Mouse (Mus musculus): ENCODE data around the gene 2900026A02Rik.

DNA sequence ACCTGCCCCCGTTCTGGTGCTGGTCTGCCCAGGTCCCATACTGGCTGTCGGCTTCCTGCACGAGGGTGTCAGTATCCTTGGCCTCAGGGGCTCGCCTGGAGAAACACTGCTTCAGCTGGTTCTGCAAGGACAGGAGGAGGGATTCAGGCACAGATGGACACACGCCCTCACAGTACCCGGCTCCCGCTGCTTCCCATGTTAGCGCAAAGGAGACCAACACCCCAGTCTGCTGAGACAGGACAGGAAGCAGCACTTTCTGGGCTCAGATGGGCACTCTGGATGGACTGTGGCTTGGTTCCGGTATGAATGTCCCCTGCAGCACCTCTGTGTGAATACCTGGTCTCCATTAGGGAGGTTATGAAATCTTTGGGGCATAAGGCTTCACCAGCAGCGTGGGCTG lies 119.6 kb downstream of the 2900026A02Rik start:
- TF ChIP-seq POLR2A (IDR thresholded peaks at IDR 0.05; ENCODE audit: insufficient read length, low read depth) (no peak), USF1 (IDR thresholded peaks at IDR 0.05; ENCODE audit: low read depth) (no peak)

Data from myocyte (in vitro differentiated cells).